Mouse (Mus musculus): ENCODE measurements at regions not wholly inside any gene's neighbourhood (a gene's known extent, or its start where the extent isn't known, plus 50 kb on each side); places are given as distances from the start of the nearest gene placed in this dataset.

DNA sequence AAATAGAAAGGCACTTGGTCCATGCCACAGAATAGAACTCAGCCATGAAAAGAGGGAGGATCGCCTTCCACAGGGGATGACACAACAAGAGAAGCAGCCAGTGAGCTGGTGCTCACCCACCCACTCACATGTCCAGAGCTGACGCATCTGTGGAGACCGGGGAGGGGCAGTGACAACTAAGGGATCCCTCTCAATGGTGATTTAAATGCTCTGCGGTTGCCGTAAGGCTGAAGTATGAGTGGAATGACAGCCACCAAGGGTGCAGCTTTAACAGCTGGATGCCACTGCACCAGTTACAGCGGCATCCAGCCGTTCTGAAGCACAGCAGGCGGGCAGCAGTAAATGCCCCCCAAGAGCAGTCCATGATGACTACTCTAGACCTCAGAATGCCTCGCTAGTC, 76.9 kb upstream of the Wnt4 start:
- TF ChIP-seq SMC3 (IDR thresholded peaks at IDR 0.05; ENCODE audit: low read depth, low read length) (no peak), CTCF (conservative IDR thresholded peaks at IDR 0.05 in 1 of 2, IDR thresholded peaks at IDR 0.05 in 1 of 2; ENCODE audit: low read depth in 2 of 2, low read length in 2 of 2) (no peak), ZNF384 (IDR thresholded peaks at IDR 0.05; ENCODE audit: low read depth, low read length) (no peak), MYC (IDR thresholded peaks at IDR 0.05; ENCODE audit: low read depth, low read length) (no peak), ZMIZ1 (IDR thresholded peaks at IDR 0.05; ENCODE audit: low read depth, low read length) (no peak), RCOR1 (conservative IDR thresholded peaks at IDR 0.05; ENCODE audit: low read depth, low read length) (no peak), JUND (conservative IDR thresholded peaks at IDR 0.05; ENCODE audit: low read depth, low read length) (no peak), IRF4 (IDR thresholded peaks at IDR 0.05; ENCODE audit: low read depth, low read length) (no peak), MAFK (IDR thresholded peaks at IDR 0.05; ENCODE audit: insufficient replicate concordance, low read length) (no peak)

All from CH12.LX (cell line).